Mouse (Mus musculus) midbrain, embryonic 11.5 days (tissue): ENCODE data around the gene Sympk. TPM values are rescaled to one million over a fixed set of nuclear protein-coding genes. Genes with fewer than 3 reads are reported as not detected.

Experiments used
- ATAC-seq: fragments of 200-750 bp; cut with Nextera tagmentation; 2 replicates; pipeline ENCODE4 v1.8.0; 2017; ENCODE audit warnings: moderate TSS enrichment, moderate library complexity; ENCODE audit not compliant: low FRiP score
- DNase-seq: peaks from one replicate; pipeline ENCODE4 v3.0.0; 2015; ENCODE audit warnings: low spot score; ENCODE audit errors: missing footprints
- H3K27ac ChIP-seq: fragments of 300-500 bp; sonication (generic); 2 replicates; pipeline ENCODE4 v1.5.1; 2014; ENCODE audit warnings: low read depth, low read length
- H3K27me3 ChIP-seq: fragments of 300-500 bp; sonication (generic); 2 replicates; pipeline ENCODE4 v1.6.1; 2014; ENCODE audit warnings: mild to moderate bottlenecking, low read length, moderate library complexity, mixed read lengths; ENCODE audit not compliant: control insufficient read depth, insufficient read depth
- H3K36me3 ChIP-seq: fragments of 300-500 bp; sonication (generic); 2 replicates; pipeline ENCODE4 v1.6.1; 2014; ENCODE audit warnings: mild to moderate bottlenecking, low read length, moderate library complexity, mixed read lengths; ENCODE audit not compliant: control insufficient read depth, insufficient read depth
- H3K4me1 ChIP-seq: fragments of 300-500 bp; sonication (generic); 2 replicates; pipeline ENCODE4 v1.6.1; 2014; ENCODE audit warnings: low read length; ENCODE audit not compliant: control insufficient read depth, insufficient read depth
- H3K4me2 ChIP-seq: fragments of 300-500 bp; sonication (generic); 2 replicates; pipeline ENCODE4 v1.6.1; 2014; ENCODE audit warnings: mild to moderate bottlenecking, moderate library complexity
- H3K4me3 ChIP-seq: fragments of 300-500 bp; sonication (generic); 2 replicates; pipeline ENCODE4 v1.5.1; 2014; ENCODE audit warnings: low read depth, low read length
- H3K9ac ChIP-seq: fragments of 300-500 bp; sonication (generic); 2 replicates; pipeline ENCODE4 v1.6.1; 2014; ENCODE audit warnings: low read length
- H3K9me3 ChIP-seq: fragments of 300-500 bp; sonication (generic); 2 replicates; pipeline ENCODE4 v1.6.1; 2016; ENCODE audit warnings: low read length; ENCODE audit not compliant: control insufficient read depth
- WGBS: fragments of 180-500 bp; shearing (Covaris S2); extraction: QIAGEN DNeasy Blood & Tissue Kit; methylation state at CpG from one replicate; pipeline ENCODE4 v1.1.7; 2014; 5-methylcytosine and 5-hydroxymethylcytosine counted together
- microRNA-seq: library from miRNA; unstranded; fragments of <30 nt; microRNA quantifications from one replicate; pipeline ENCODE4, GENCODE M21; 2017
- polyA plus RNA-seq: library from polyadenylated mRNA; unstranded; fragments of >200 nt; fragmentation: Nextera tagmentation; extraction: Ambion mirVana; gene quantifications from 2 replicates; pipeline ENCODE4 v1.2.1, GENCODE M21; 2014

Gene Sympk
- polyA plus RNA-seq, 1 experiment from 2014 or later = 33.3 TPM

- Histone ChIP-seq H3K27me3 (no peaks in the 10 kb centered on the region), H3K9me3 (no peaks in the 10 kb centered on the region), H3K4me2 (peak overlapping the region; percentile 95; the same call in 1 of the 2 replicates), H3K4me1 (peaks cover 30% of the 10 kb centered on the region), H3K27ac (no peak overlapping the region), H3K36me3 (no peaks in the 10 kb centered on the region; the same call in 1 of the 2 replicates), H3K4me3 (no peak overlapping the region), H3K9ac (no peak overlapping the region)
- DNase-seq (no peak), ATAC-seq (no peak)
- WGBS = 76% methylated on average over 2 of the region's 2 CpGs
Measured at GRCm38 (mm10) chr7:19097217-19097616, 73.0 kb downstream of the Sympk start.

GRCm38 (mm10) chr7:19097863-19098262, 73.7 kb downstream of the Sympk start:
- H3K27ac ChIP-seq = no peak overlapping the region
- peaks cover 23% of the 10 kb centered on the region for H3K4me1 ChIP-seq
- no peak overlapping the region for H3K4me3 ChIP-seq

GRCm38 (mm10) chr7:19098811-19099210, 74.6 kb downstream of the Sympk start:
- Histone ChIP-seq H3K9me3 (no peaks in the 10 kb centered on the region), H3K4me1 (peaks cover 17% of the 10 kb centered on the region), H3K4me3 (no peak overlapping the region), H3K27ac (no peak overlapping the region), H3K9ac (no peak overlapping the region), H3K4me2 (no peak overlapping the region), H3K27me3 (no peaks in the 10 kb centered on the region), H3K36me3 (no peaks in the 10 kb centered on the region; the same call in 1 of the 2 replicates)
- 57% methylated on average over 7 of the region's 7 CpGs for WGBS
- DNase-seq (no peak), ATAC-seq (no peak)

More at GRCm38 (mm10) chr7:19097863-19098262, 73.7 kb downstream of the Sympk start:
- Histone ChIP-seq H3K9me3 (no peaks in the 10 kb centered on the region), H3K9ac (no peak overlapping the region), H3K36me3 (no peaks in the 10 kb centered on the region; the same call in 1 of the 2 replicates), H3K27me3 (no peaks in the 10 kb centered on the region), H3K4me2 (no peak overlapping the region)
- DNase-seq (no peak), ATAC-seq (no peak)

GRCm38 (mm10) chr7:19100290-19100689, 76.1 kb downstream of the Sympk start:
- no peaks in the 10 kb centered on the region for H3K27me3 ChIP-seq
- no peak overlapping the region for H3K27ac ChIP-seq
- ATAC-seq (no peak), DNase-seq (no peak)
- no peaks in the 10 kb centered on the region; the same call in 1 of the 2 replicates for H3K36me3 ChIP-seq
- 77% methylated on average over 1 of the region's 1 CpGs for WGBS
- no peak overlapping the region for H3K4me3 ChIP-seq
- no peaks in the 10 kb centered on the region for H3K9me3 ChIP-seq
- H3K9ac ChIP-seq = no peak overlapping the region
- H3K4me2 ChIP-seq = no peak overlapping the region
- peaks cover 17% of the 10 kb centered on the region for H3K4me1 ChIP-seq

- H3K4me1 ChIP-seq = no peaks in the 10 kb centered on the region
Measured at GRCm38 (mm10) chr7:19103741-19104140, 79.6 kb downstream of the Sympk start.

More at GRCm38 (mm10) chr7:19103741-19104140, 79.6 kb downstream of the Sympk start:
- Histone ChIP-seq H3K9me3 (no peaks in the 10 kb centered on the region), H3K9ac (no peak overlapping the region), H3K4me3 (no peak overlapping the region), H3K36me3 (no peaks in the 10 kb centered on the region), H3K4me2 (no peak overlapping the region), H3K27me3 (no peaks in the 10 kb centered on the region), H3K27ac (no peak overlapping the region)
- DNase-seq = no peak
- ATAC-seq = no peak

Small RNA genes within 50 kb of the gene (microRNA-seq; reads per million reads assigned to microRNA genes)
- gene Mir3100 = not detected

Other genes starting within 250 kb of the Sympk start
- gene Psg19, start 225.9 kb upstream of the Sympk start, polyA plus RNA-seq = not detected in 2 replicates
- gene Psg17, start 202.8 kb upstream of the Sympk start, polyA plus RNA-seq = 0.10 TPM in 1 of 2 replicates, not detected in the other
- gene Mill2, start 184.4 kb upstream of the Sympk start, polyA plus RNA-seq = 0.15 and 0.20 TPM in 2 replicates
- gene Pglyrp1, start 153.0 kb upstream of the Sympk start, polyA plus RNA-seq = 2.3 and 2.7 TPM in 2 replicates
- 23.0 and 28.3 TPM in 2 replicates for gene Ccdc61, start 114.0 kb upstream of the Sympk start, polyA plus RNA-seq
- gene Nova2, start 98.5 kb upstream of the Sympk start, polyA plus RNA-seq = 9.1 and 9.8 TPM in 2 replicates
- gene Nanos2, start 37.0 kb upstream of the Sympk start, polyA plus RNA-seq = 0.10 TPM in 2 replicates
- gene Mypop, start 33.1 kb upstream of the Sympk start, polyA plus RNA-seq = 3.7 and 4.0 TPM in 2 replicates
- gene Irf2bp1, start 20.3 kb upstream of the Sympk start, polyA plus RNA-seq = 24.1 and 26.5 TPM in 2 replicates
- not detected in 2 replicates for gene Foxa3, start 839 bp upstream of the Sympk start, polyA plus RNA-seq
- gene Rsph6a, start 30.3 kb downstream of the Sympk start, polyA plus RNA-seq = not detected in 2 replicates
- 15.2 and 16.9 TPM in 2 replicates for gene Dmwd, start 51.9 kb downstream of the Sympk start, polyA plus RNA-seq
- 7.0 and 7.3 TPM in 2 replicates for gene Dmpk, start 59.5 kb downstream of the Sympk start, polyA plus RNA-seq
- 7.0 and 8.8 TPM in 2 replicates for gene Six5, start 70.2 kb downstream of the Sympk start, polyA plus RNA-seq
- 0.46 and 0.58 TPM in 2 replicates for gene Gm4969, start 94.0 kb downstream of the Sympk start, polyA plus RNA-seq
- 9.4 and 9.5 TPM in 2 replicates for gene Fbxo46, start 95.5 kb downstream of the Sympk start, polyA plus RNA-seq
- gene Qpctl, start 124.9 kb downstream of the Sympk start, polyA plus RNA-seq = 10.7 and 11.4 TPM in 2 replicates
- gene Snrpd2, start 125.3 kb downstream of the Sympk start, polyA plus RNA-seq = 156 and 160 TPM in 2 replicates
- 0.58 and 0.75 TPM in 2 replicates for gene Gipr, start 141.8 kb downstream of the Sympk start, polyA plus RNA-seq
- gene Eml2, start 152.0 kb downstream of the Sympk start, polyA plus RNA-seq = 1.5 and 1.9 TPM in 2 replicates
- gene Gpr4, start 188.2 kb downstream of the Sympk start, polyA plus RNA-seq = 1.5 and 1.7 TPM in 2 replicates
- gene Opa3, start 204.0 kb downstream of the Sympk start, polyA plus RNA-seq = 42.4 and 44.0 TPM in 2 replicates
- gene Vasp, start 247.4 kb downstream of the Sympk start, polyA plus RNA-seq = 46.0 and 46.9 TPM in 2 replicates